In the genomic region with DNA sequence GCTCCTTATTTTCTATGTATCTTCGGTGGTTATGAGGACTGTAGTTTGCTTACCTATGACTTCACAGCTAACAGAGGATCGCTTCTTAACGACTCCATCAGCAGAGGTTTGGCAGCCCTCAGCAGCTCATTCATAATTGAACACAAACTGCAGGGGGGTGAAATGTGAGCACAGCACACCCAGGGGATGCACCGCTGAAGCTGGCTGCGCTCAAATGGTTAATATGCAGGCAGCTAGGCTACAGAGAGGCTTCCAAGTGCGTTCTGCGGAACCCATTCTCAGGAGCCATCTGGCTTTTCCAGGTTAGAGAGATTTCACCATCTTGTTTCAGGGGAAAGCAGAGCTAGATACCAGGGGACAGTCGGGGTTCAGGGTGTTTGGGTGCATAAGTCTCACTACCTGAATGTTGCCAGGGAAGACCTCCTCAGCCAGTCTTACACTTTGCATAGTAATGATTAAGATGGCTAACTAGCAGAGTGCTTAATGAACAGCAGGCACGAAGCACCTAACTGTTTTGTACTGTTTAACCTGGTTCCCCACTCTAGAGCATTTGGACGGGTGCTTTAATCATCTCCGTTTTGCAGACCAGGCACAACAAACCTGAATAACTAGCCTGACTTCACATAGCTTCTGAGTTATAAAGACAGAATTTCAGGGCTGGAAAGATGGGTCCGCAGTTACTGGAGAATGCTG, we compare ENCODE assay signal across 19 mouse cellular contexts. TPM values are rescaled to one million over a fixed set of nuclear protein-coding genes. Genes with fewer than 3 reads are reported as not detected.
DNase-seq lines count a peak whose midpoint lies in the region; ATAC-seq and TF ChIP-seq lines count a peak whose summit lies in the region.
"Had no signal": no experiment of that assay in that cellular context is flagged by ENCODE, and none has a peak within 500 bp of the region (broad histone marks: within the 10 kb centered on the region; RNA-seq: fewer than 3 reads in every experiment).

No protein-coding gene starts in this region.

- TF ChIP-seq EP300 in heart, adult 2 months (IDR thresholded peaks at IDR 0.05; ENCODE audit: insufficient read depth, low read depth, low read length), result no peak

- H3K27ac ChIP-seq in midbrain, embryonic 13.5 days, result no peak overlapping the region
- H3K27ac ChIP-seq in heart, adult 2 months, result no peak overlapping the region
- H3K27ac ChIP-seq: embryonic facial prominence, embryonic 15.5 days; intestine, embryonic 15.5 days; liver, embryonic 13.5 days had no signal

- no peaks in the 10 kb centered on the region for H3K9me3 ChIP-seq in midbrain, embryonic 13.5 days
- H3K9me3 ChIP-seq: embryonic facial prominence, embryonic 15.5 days; intestine, embryonic 15.5 days; liver, embryonic 13.5 days had no signal

- no peak for TF ChIP-seq POLR2A in heart, adult 2 months (IDR thresholded peaks at IDR 0.05; ENCODE audit: insufficient read depth, low read depth, low read length)

- no peaks in the 10 kb centered on the region for H3K27me3 ChIP-seq in midbrain, embryonic 13.5 days
- H3K27me3 ChIP-seq in heart, adult 2 months (ENCODE audit: control insufficient read depth, insufficient read depth, low read length), result no peaks in the 10 kb centered on the region
- H3K27me3 ChIP-seq: embryonic facial prominence, embryonic 15.5 days; intestine, embryonic 15.5 days; liver, embryonic 13.5 days had no signal

- peaks cover 8% of the 10 kb centered on the region; the same call in 1 of the 2 replicates for H3K4me1 ChIP-seq in midbrain, embryonic 13.5 days (replicated peaks)
- H3K4me1 ChIP-seq in heart, adult 2 months (ENCODE audit: control insufficient read depth, insufficient read depth, low read length), result peaks cover 3% of the 10 kb centered on the region
- H3K4me1 ChIP-seq: intestine, embryonic 15.5 days; liver, embryonic 13.5 days had no signal

- peak; percentile 44; the same call in 1 of the 2 replicates for ATAC-seq in frontal cortex, adult (ENCODE audit: low TSS enrichment)
- peak; percentile 77 for ATAC-seq in midbrain, embryonic 13.5 days
- ATAC-seq: intestine, embryonic 15.5 days had no signal

- no peaks in the 10 kb centered on the region for H3K79me2 ChIP-seq in heart, adult 2 months (replicated peaks; ENCODE audit: control insufficient read depth, insufficient read depth, low read length)

- H3K4me2 ChIP-seq in midbrain, embryonic 13.5 days (replicated peaks), result no peak overlapping the region
- H3K4me2 ChIP-seq: embryonic facial prominence, embryonic 15.5 days; intestine, embryonic 15.5 days; liver, embryonic 13.5 days had no signal

- 59% methylated on average over 12 of the region's 12 CpGs for WGBS in midbrain, embryonic 13.5 days
- 88% methylated on average over 12 of the region's 12 CpGs for WGBS in heart, adult 2 months

- no peak overlapping the region for H3K4me3 ChIP-seq in midbrain, embryonic 13.5 days (replicated peaks)
- H3K4me3 ChIP-seq in heart, adult 2 months, result no peak overlapping the region
- H3K4me3 ChIP-seq: embryonic facial prominence, embryonic 15.5 days; intestine, embryonic 15.5 days; liver, embryonic 13.5 days had no signal

- H3K36me3 ChIP-seq in midbrain, embryonic 13.5 days, result no peaks in the 10 kb centered on the region
- H3K36me3 ChIP-seq in heart, adult 2 months (ENCODE audit: control insufficient read depth, insufficient read depth, low read length), result no peaks in the 10 kb centered on the region
- H3K36me3 ChIP-seq: embryonic facial prominence, embryonic 15.5 days; intestine, embryonic 15.5 days; liver, embryonic 13.5 days had no signal

- no peak for TF ChIP-seq CTCF in heart, adult 2 months (IDR thresholded peaks at IDR 0.05)

- no peak overlapping the region for H3K9ac ChIP-seq in midbrain, embryonic 13.5 days (replicated peaks)
- no peak overlapping the region for H3K9ac ChIP-seq in heart, adult 2 months (ENCODE audit: low read depth, low read length)
- H3K9ac ChIP-seq: embryonic facial prominence, embryonic 15.5 days; intestine, embryonic 15.5 days; liver, embryonic 13.5 days had no signal

- intact Hi-C loops in heart, adult 2 months (cut with DNase I), result no loop called here
- intact Hi-C loops in gastrocnemius, postnatal 14 days (cut with DNase I; ENCODE audit: low total_unique reads), result no loop called here

- DNase-seq in frontal cortex, postnatal 14 days (ENCODE audit: low spot score in 2 of 2), result no peak
- peak; percentile 31 for DNase-seq in retina, embryonic 14.5 days (ENCODE audit: low spot score)
- no peak for DNase-seq in retina, postnatal 1 day
- no peak for DNase-seq in thymus, postnatal 4 days
- no peak for DNase-seq in heart, adult 2 months
- DNase-seq in gastrocnemius, postnatal 14 days, result no peak
- DNase-seq: adrenal gland, postnatal 10 days; B cell, adult 2 months; cerebellum, postnatal 36 days; liver, embryonic 13.5 days; lung, postnatal 10 days; right cerebral cortex, postnatal 25 days had no signal

RNA-seq across cellular contexts. Expression of a gene that starts 21.5 kb away (rescaled TPM):
- not detected in 2 replicates for polyA plus RNA-seq in midbrain, embryonic 13.5 days (2015; fragmentation: Nextera tagmentation; extraction: Ambion mirVana)
- not detected for total RNA-seq in heart, adult 2 months (2021)
- polyA plus RNA-seq in heart, adult 2 months (2012; rRNA removed), result not detected in 2 replicates
- total RNA-seq in gastrocnemius, postnatal 14 days (2021), result not detected
- total RNA-seq: adrenal gland, postnatal 10 days; layer of hippocampus, adult 8-10 months had no signal
- polyA plus RNA-seq: embryonic facial prominence, embryonic 15.5 days; gonadal fat pad, adult 2 months; heart, postnatal 0 days; intestine, embryonic 15.5 days; liver, embryonic 13.5 days had no signal
